Mouse (Mus musculus) CH12.LX (cell line): Measurements from ENCODE around the gene Tgfbr1.

Source experiments
- HCFC1 ChIP-seq: IDR thresholded peaks from 2 replicates; pipeline ENCODE4 v1.6.1; 2012; ENCODE audit warnings: low read depth, mild to moderate bottlenecking, inconsistent platforms, low read length, improper control_type of control experiment
- KAT2A ChIP-seq: IDR thresholded peaks from 2 replicates; pipeline ENCODE4 v1.6.1; 2012; ENCODE audit warnings: low read length, improper control_type of control experiment, inconsistent platforms; ENCODE audit not compliant: insufficient replicate concordance
- POLR2A ChIP-seq: IDR thresholded peaks from 2 replicates; pipeline ENCODE4 v1.6.1; 2011; ENCODE audit warnings: low read depth, mild to moderate bottlenecking, improper control_type of control experiment, low read length

DNA sequence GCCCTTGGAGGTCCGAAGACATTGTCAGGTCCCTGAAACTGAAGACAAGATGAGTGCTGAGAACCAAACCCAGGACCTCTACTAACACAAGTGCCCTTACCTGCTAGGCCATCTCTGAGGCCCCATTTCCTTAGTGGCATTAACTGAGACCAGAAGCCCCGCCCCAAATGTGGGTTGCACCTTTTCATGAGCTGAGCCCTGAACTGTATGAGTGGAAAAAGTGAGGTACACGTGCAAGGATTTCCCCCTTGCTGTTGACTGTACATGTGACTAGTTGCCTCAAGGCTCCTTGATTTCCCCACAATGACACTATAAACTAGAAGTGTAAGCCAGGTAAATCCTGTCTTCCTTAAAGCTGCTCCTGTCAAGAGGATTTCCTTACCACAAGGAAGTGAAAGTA is 30.7 kb upstream of the Tgfbr1 start:
- TF ChIP-seq KAT2A (no peak), POLR2A (no peak), HCFC1 (no peak)
